Mouse (Mus musculus) kidney, adult 2 months (tissue): ENCODE results near the gene Phlpp1. TPM values are rescaled to one million over a fixed set of nuclear protein-coding genes. Genes with fewer than 3 reads are reported as not detected.

ENCODE experiments used
- DNase-seq: peaks from one replicate; pipeline ENCODE4 v3.0.0; 2021
- H3K27ac ChIP-seq: fragments of 200-500 bp; 2 replicates; pipeline ENCODE4 v1.5.1; 2012; ENCODE audit warnings: low read depth, low read length, control low read depth, inconsistent platforms; ENCODE audit not compliant: insufficient read depth
- H3K27me3 ChIP-seq: fragments of 200-500 bp; replicated peaks from 2 replicates; pipeline ENCODE4 v1.6.1; 2012; ENCODE audit warnings: mild to moderate bottlenecking, moderate library complexity, low read length, inconsistent platforms; ENCODE audit not compliant: control insufficient read depth, insufficient read depth
- H3K36me3 ChIP-seq: fragments of 200-500 bp; 2 replicates; pipeline ENCODE4 v1.6.1; 2012; ENCODE audit warnings: mild to moderate bottlenecking, moderate library complexity, low read length, inconsistent platforms; ENCODE audit not compliant: control insufficient read depth, insufficient read depth
- H3K4me1 ChIP-seq: fragments of 200-500 bp; 2 replicates; pipeline ENCODE4 v1.6.1; 2011; ENCODE audit warnings: low read length; ENCODE audit not compliant: control insufficient read depth, insufficient read depth
- H3K4me3 ChIP-seq: fragments of 200-500 bp; 2 replicates; pipeline ENCODE4 v1.5.1; 2011; ENCODE audit warnings: mild to moderate bottlenecking, low read depth, low read length, control low read depth; ENCODE audit not compliant: insufficient read depth
- CTCF ChIP-seq: fragments of 200-500 bp; conservative IDR thresholded peaks from 2 replicates; pipeline ENCODE4 v1.5.1; 2011; ENCODE audit warnings: low read depth, mild to moderate bottlenecking, control low read depth, low read length, moderate library complexity, mixed read lengths; ENCODE audit not compliant: insufficient read depth, insufficient read length
- POLR2A ChIP-seq: fragments of 200-500 bp; IDR thresholded peaks from one replicate; pipeline ENCODE4 v1.6.1; 2011; ENCODE audit warnings: low read depth, low read length, control low read depth
- WGBS: fragments of 180-500 bp; shearing (Covaris S2); methylation state at CpG from one replicate; pipeline ENCODE4 v1.1.7; 2018; 5-methylcytosine and 5-hydroxymethylcytosine counted together
- polyA plus RNA-seq: library from polyadenylated mRNA; depleted of rRNA; stranded (reverse); fragments of >200 nt; gene quantifications from 2 replicates; pipeline ENCODE4 v1.2.3, GENCODE M21; 2012

Gene Phlpp1
- polyA plus RNA-seq, 1 experiment, result 10.2 TPM

GRCm38 (mm10) chr1:106274561-106275001, 103.0 kb downstream of the Phlpp1 start:
- no peak overlapping the region for H3K27ac ChIP-seq
- no peaks in the 10 kb centered on the region for H3K36me3 ChIP-seq
- H3K4me3 ChIP-seq, result no peak overlapping the region
- H3K27me3 ChIP-seq, result no peaks in the 10 kb centered on the region
- H3K4me1 ChIP-seq, result peaks cover 17% of the 10 kb centered on the region; the same call in 1 of the 2 replicates
- TF ChIP-seq CTCF (no peak), POLR2A (no peak)
- DNase-seq, result peak; percentile 30
- 17% methylated on average over 10 of the region's 10 CpGs for WGBS

GRCm38 (mm10) chr1:106275142-106275541, 103.6 kb downstream of the Phlpp1 start:
- no peak for DNase-seq
- Histone ChIP-seq H3K4me1 (peaks cover 18% of the 10 kb centered on the region; the same call in 1 of the 2 replicates), H3K4me3 (no peak overlapping the region), H3K27ac (no peak overlapping the region), H3K27me3 (no peaks in the 10 kb centered on the region), H3K36me3 (no peaks in the 10 kb centered on the region)
- TF ChIP-seq CTCF, result no peak
- no peak for TF ChIP-seq POLR2A
- WGBS, result 99% methylated on average over 4 of the region's 4 CpGs

- Histone ChIP-seq H3K4me1 (peaks cover 21% of the 10 kb centered on the region; the same call in 1 of the 2 replicates), H3K27me3 (no peaks in the 10 kb centered on the region), H3K4me3 (no peak overlapping the region), H3K36me3 (no peaks in the 10 kb centered on the region), H3K27ac (no peak overlapping the region)
- WGBS, result 86% methylated on average over 7 of the region's 7 CpGs
- DNase-seq, result no peak
- no peak for TF ChIP-seq POLR2A
- no peak for TF ChIP-seq CTCF
Measured at GRCm38 (mm10) chr1:106275731-106276130, 104.2 kb downstream of the Phlpp1 start.

- Histone ChIP-seq H3K36me3 (no peaks in the 10 kb centered on the region), H3K4me1 (peaks cover 20% of the 10 kb centered on the region; the same call in 1 of the 2 replicates), H3K4me3 (no peak overlapping the region), H3K27ac (no peak overlapping the region), H3K27me3 (no peaks in the 10 kb centered on the region)
- TF ChIP-seq CTCF (no peak), POLR2A (no peak)
- WGBS, result 69% methylated on average over 1 of the region's 1 CpGs
- DNase-seq, result no peak
Measured at GRCm38 (mm10) chr1:106276824-106277223, 105.3 kb downstream of the Phlpp1 start.

- Histone ChIP-seq H3K4me1 (peaks cover 19% of the 10 kb centered on the region; the same call in 1 of the 2 replicates), H3K27ac (no peak overlapping the region), H3K27me3 (no peaks in the 10 kb centered on the region), H3K4me3 (no peak overlapping the region), H3K36me3 (no peaks in the 10 kb centered on the region)
- DNase-seq, result no peak
- TF ChIP-seq POLR2A (no peak), CTCF (no peak)
- 50% methylated on average over 4 of the region's 4 CpGs for WGBS
Measured at GRCm38 (mm10) chr1:106277286-106277685, 105.7 kb downstream of the Phlpp1 start.

- Histone ChIP-seq H3K27ac (no peak overlapping the region), H3K36me3 (no peaks in the 10 kb centered on the region), H3K4me1 (peaks cover 18% of the 10 kb centered on the region; the same call in 1 of the 2 replicates), H3K4me3 (no peak overlapping the region), H3K27me3 (no peaks in the 10 kb centered on the region)
- peak; percentile 28 for DNase-seq
- WGBS, result 67% methylated on average over 5 of the region's 5 CpGs
- TF ChIP-seq POLR2A (no peak), CTCF (no peak)
Measured at GRCm38 (mm10) chr1:106278552-106279060, 107.1 kb downstream of the Phlpp1 start.

- DNase-seq, result no peak
- 56% methylated on average over 2 of the region's 2 CpGs for WGBS
- Histone ChIP-seq H3K4me1 (peaks cover 13% of the 10 kb centered on the region; the same call in 1 of the 2 replicates), H3K36me3 (no peaks in the 10 kb centered on the region), H3K27ac (no peak overlapping the region), H3K27me3 (no peaks in the 10 kb centered on the region), H3K4me3 (no peak overlapping the region)
- TF ChIP-seq CTCF, result no peak
- no peak for TF ChIP-seq POLR2A
Measured at GRCm38 (mm10) chr1:106279404-106280123, 108.0 kb downstream of the Phlpp1 start.
